Mouse (Mus musculus): ENCODE results near the gene Rbp7. TPM values are rescaled to one million over a fixed set of nuclear protein-coding genes. Genes with fewer than 3 reads are reported as not detected.
A peak's percentile ranks its signal among the peaks of the same experiment; 100 is the strongest.
"Not testable (repeated sequence)": the region's sequence is repeated elsewhere in the genome, so short reads cannot be mapped to it uniquely, and the experiment has no call there.

Gene Rbp7
- polyA plus RNA-seq, 1 experiment, result 3.6 TPM

- no peak for TF ChIP-seq POLR2A (IDR thresholded peaks at IDR 0.05; ENCODE audit: insufficient read depth, low read length)
- no peak for TF ChIP-seq EP300 (IDR thresholded peaks at IDR 0.05; ENCODE audit: insufficient read depth, low read depth, low read length)
- TF ChIP-seq CTCF (IDR thresholded peaks at IDR 0.05; ENCODE audit: low read depth, low read length), result no peak
- no peaks in the 10 kb centered on the region for H3K36me3 ChIP-seq (ENCODE audit: control insufficient read depth, insufficient read depth, low read length, poor library complexity, severe bottlenecking)
- no peaks in the 10 kb centered on the region for H3K9me3 ChIP-seq (replicated peaks; ENCODE audit: control insufficient read depth, insufficient read depth, low read length, poor library complexity, severe bottlenecking)
- H3K27ac ChIP-seq (ENCODE audit: insufficient read depth, low read length), result no peak overlapping the region
- no peaks in the 10 kb centered on the region for H3K27me3 ChIP-seq (ENCODE audit: control insufficient read depth, insufficient read depth, low read length, poor library complexity, severe bottlenecking)
- no peaks in the 10 kb centered on the region for H3K4me1 ChIP-seq (ENCODE audit: control insufficient read depth, insufficient read depth, low read length)
- H3K9ac ChIP-seq (ENCODE audit: low read depth, poor library complexity, severe bottlenecking), result no peak overlapping the region
- no peak overlapping the region for H3K4me3 ChIP-seq (ENCODE audit: low read depth, low read length)
Measured at GRCm38 (mm10) chr4:149475096-149475495, 20.3 kb upstream of the Rbp7 start.

- no peaks in the 10 kb centered on the region for H3K27me3 ChIP-seq (ENCODE audit: control insufficient read depth, insufficient read depth, low read length, poor library complexity, severe bottlenecking)
- H3K27ac ChIP-seq (ENCODE audit: insufficient read depth, low read length), result no peak overlapping the region
- H3K36me3 ChIP-seq (ENCODE audit: control insufficient read depth, insufficient read depth, low read length, poor library complexity, severe bottlenecking), result no peaks in the 10 kb centered on the region
- no peak overlapping the region for H3K9ac ChIP-seq (ENCODE audit: low read depth, poor library complexity, severe bottlenecking)
- H3K4me1 ChIP-seq (ENCODE audit: control insufficient read depth, insufficient read depth, low read length), result no peaks in the 10 kb centered on the region
- no peak for TF ChIP-seq CTCF (IDR thresholded peaks at IDR 0.05; ENCODE audit: low read depth, low read length)
- TF ChIP-seq EP300 (IDR thresholded peaks at IDR 0.05; ENCODE audit: insufficient read depth, low read depth, low read length), result no peak
- no peak for TF ChIP-seq POLR2A (IDR thresholded peaks at IDR 0.05; ENCODE audit: insufficient read depth, low read length)
- no peak overlapping the region for H3K4me3 ChIP-seq (ENCODE audit: low read depth, low read length)
- no peaks in the 10 kb centered on the region for H3K9me3 ChIP-seq (replicated peaks; ENCODE audit: control insufficient read depth, insufficient read depth, low read length, poor library complexity, severe bottlenecking)
Measured at GRCm38 (mm10) chr4:149469557-149469956, 14.8 kb upstream of the Rbp7 start.

- Histone ChIP-seq H3K27me3 (ENCODE audit: control insufficient read depth, insufficient read depth, low read length, poor library complexity, severe bottlenecking) (no peaks in the 10 kb centered on the region), H3K9me3 (replicated peaks; ENCODE audit: control insufficient read depth, insufficient read depth, low read length, poor library complexity, severe bottlenecking) (no peaks in the 10 kb centered on the region), H3K4me1 (ENCODE audit: control insufficient read depth, insufficient read depth, low read length) (no peaks in the 10 kb centered on the region), H3K36me3 (ENCODE audit: control insufficient read depth, insufficient read depth, low read length, poor library complexity, severe bottlenecking) (no peaks in the 10 kb centered on the region), H3K27ac (ENCODE audit: insufficient read depth, low read length) (no peak overlapping the region), H3K4me3 (ENCODE audit: low read depth, low read length) (no peak overlapping the region), H3K9ac (ENCODE audit: low read depth, poor library complexity, severe bottlenecking) (no peak overlapping the region)
- no peak for TF ChIP-seq POLR2A (IDR thresholded peaks at IDR 0.05; ENCODE audit: insufficient read depth, low read length)
- TF ChIP-seq EP300 (IDR thresholded peaks at IDR 0.05; ENCODE audit: insufficient read depth, low read depth, low read length), result no peak
- no peak for TF ChIP-seq CTCF (IDR thresholded peaks at IDR 0.05; ENCODE audit: low read depth, low read length)
Measured at GRCm38 (mm10) chr4:149463435-149463950, 8.7 kb upstream of the Rbp7 start.

GRCm38 (mm10) chr4:149462305-149462971, 7.7 kb upstream of the Rbp7 start:
- no peak overlapping the region for H3K9ac ChIP-seq (ENCODE audit: low read depth, poor library complexity, severe bottlenecking)
- TF ChIP-seq POLR2A (IDR thresholded peaks at IDR 0.05; ENCODE audit: insufficient read depth, low read length), result no peak
- no peak for TF ChIP-seq EP300 (IDR thresholded peaks at IDR 0.05; ENCODE audit: insufficient read depth, low read depth, low read length)
- no peak for TF ChIP-seq CTCF (IDR thresholded peaks at IDR 0.05; ENCODE audit: low read depth, low read length)

GRCm38 (mm10) chr4:149461579-149462304, 7.0 kb upstream of the Rbp7 start:
- Histone ChIP-seq H3K4me1 (ENCODE audit: control insufficient read depth, insufficient read depth, low read length) (no peaks in the 10 kb centered on the region), H3K4me3 (ENCODE audit: low read depth, low read length) (no peak overlapping the region), H3K9ac (ENCODE audit: low read depth, poor library complexity, severe bottlenecking) (no peak overlapping the region), H3K27me3 (ENCODE audit: control insufficient read depth, insufficient read depth, low read length, poor library complexity, severe bottlenecking) (no peaks in the 10 kb centered on the region), H3K36me3 (ENCODE audit: control insufficient read depth, insufficient read depth, low read length, poor library complexity, severe bottlenecking) (no peaks in the 10 kb centered on the region), H3K9me3 (replicated peaks; ENCODE audit: control insufficient read depth, insufficient read depth, low read length, poor library complexity, severe bottlenecking) (no peaks in the 10 kb centered on the region), H3K27ac (ENCODE audit: insufficient read depth, low read length) (no peak overlapping the region)
- TF ChIP-seq EP300 (IDR thresholded peaks at IDR 0.05; ENCODE audit: insufficient read depth, low read depth, low read length), result no peak
- TF ChIP-seq POLR2A (IDR thresholded peaks at IDR 0.05; ENCODE audit: insufficient read depth, low read length), result no peak
- no peak for TF ChIP-seq CTCF (IDR thresholded peaks at IDR 0.05; ENCODE audit: low read depth, low read length)

More at GRCm38 (mm10) chr4:149462305-149462971, 7.7 kb upstream of the Rbp7 start:
- no peaks in the 10 kb centered on the region for H3K27me3 ChIP-seq (ENCODE audit: control insufficient read depth, insufficient read depth, low read length, poor library complexity, severe bottlenecking)
- H3K4me3 ChIP-seq (ENCODE audit: low read depth, low read length), result no peak overlapping the region
- no peaks in the 10 kb centered on the region for H3K9me3 ChIP-seq (replicated peaks; ENCODE audit: control insufficient read depth, insufficient read depth, low read length, poor library complexity, severe bottlenecking)
- no peaks in the 10 kb centered on the region for H3K4me1 ChIP-seq (ENCODE audit: control insufficient read depth, insufficient read depth, low read length)
- H3K36me3 ChIP-seq (ENCODE audit: control insufficient read depth, insufficient read depth, low read length, poor library complexity, severe bottlenecking), result no peaks in the 10 kb centered on the region
- no peak overlapping the region for H3K27ac ChIP-seq (ENCODE audit: insufficient read depth, low read length)

DNA sequence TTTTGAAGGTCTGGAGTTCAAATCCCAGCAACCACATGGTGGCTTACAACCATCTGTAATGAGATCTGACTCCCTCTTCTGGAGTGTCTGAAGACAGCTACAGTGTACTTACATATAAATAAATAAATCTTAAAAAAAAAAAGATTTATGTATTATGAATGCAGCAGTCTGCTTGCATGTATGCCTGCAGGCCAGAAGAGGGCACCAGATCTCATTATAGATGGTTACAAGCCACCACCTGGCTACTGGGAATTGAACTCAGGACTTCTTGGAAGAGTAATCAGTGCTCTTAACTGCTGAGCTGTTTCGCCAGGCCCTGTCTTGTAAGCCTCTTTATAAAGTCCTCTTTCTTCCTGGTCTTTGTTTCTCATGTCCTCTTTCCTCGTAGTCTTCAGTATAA, 5.7 kb upstream of the Rbp7 start:
- H3K36me3 ChIP-seq (ENCODE audit: control insufficient read depth, insufficient read depth, low read length, poor library complexity, severe bottlenecking); H3K4me3 ChIP-seq (ENCODE audit: low read depth, low read length); H3K9me3 ChIP-seq (replicated peaks; ENCODE audit: control insufficient read depth, insufficient read depth, low read length, poor library complexity, severe bottlenecking); H3K4me1 ChIP-seq (ENCODE audit: control insufficient read depth, insufficient read depth, low read length); H3K27ac ChIP-seq (ENCODE audit: insufficient read depth, low read length); H3K27me3 ChIP-seq (ENCODE audit: control insufficient read depth, insufficient read depth, low read length, poor library complexity, severe bottlenecking); H3K9ac ChIP-seq (ENCODE audit: low read depth, poor library complexity, severe bottlenecking): not testable (repeated sequence)
- peak; percentile 2 for TF ChIP-seq CTCF (IDR thresholded peaks at IDR 0.05; ENCODE audit: low read depth, low read length)
